Mouse (Mus musculus) E14TG2a.4 (cell line): Measurements from ENCODE around the gene Mex3b.

ENCODE experiments used
- CTCF ChIP-seq: conservative IDR thresholded peaks from 2 replicates; pipeline ENCODE4 v1.5.1; 2014; ENCODE audit warnings: low read length
- NANOG ChIP-seq: IDR thresholded peaks from 2 replicates; pipeline ENCODE4 v1.6.1; 2014; ENCODE audit warnings: borderline replicate concordance, low read length, mixed read lengths
- POU5F1 ChIP-seq: IDR thresholded peaks from 2 replicates; pipeline ENCODE4 v1.6.1; 2014; ENCODE audit warnings: low read length, borderline replicate concordance

- TF ChIP-seq CTCF (no peak), POU5F1 (no peak), NANOG (no peak)
Observed at GRCm38 (mm10) chr7:82867271-82868121, at the start of gene Mex3b.
